Mouse (Mus musculus) lung, postnatal 0 days (tissue): ENCODE measurements around the gene Cdh9.

ENCODE experiments used
- CTCF ChIP-seq: IDR thresholded peaks from 2 replicates; pipeline ENCODE4 v1.5.1; 2016; ENCODE audit warnings: antibody characterized with exemption, mild to moderate bottlenecking
- EP300 ChIP-seq: IDR thresholded peaks from 2 replicates; pipeline ENCODE4 v1.6.1; 2016; ENCODE audit warnings: antibody characterized with exemption, mild to moderate bottlenecking, control low read depth

DNA sequence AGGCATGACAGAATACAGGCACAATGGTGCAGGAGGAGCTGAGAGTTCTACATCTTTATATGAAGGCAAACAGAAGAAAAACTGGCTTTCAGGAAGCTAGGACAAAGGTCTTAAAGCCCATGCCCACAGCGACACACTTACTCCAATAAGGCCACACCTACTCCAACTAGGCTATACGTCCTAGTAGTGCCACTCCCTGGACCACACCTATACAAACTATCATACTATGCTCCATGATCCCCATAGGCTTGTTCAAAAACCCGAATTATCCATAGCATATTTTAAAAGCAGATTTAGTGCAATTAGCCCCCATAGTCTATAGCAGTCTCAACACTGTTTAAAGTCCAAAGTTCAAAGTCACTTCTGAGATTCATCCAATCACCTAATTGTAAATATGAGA lies 154.0 kb downstream of the Cdh9 start:
- no peak for TF ChIP-seq CTCF
- no peak for TF ChIP-seq EP300
